Mouse (Mus musculus) NIH3T3 (cell line): ENCODE data around the gene a.
A peak's percentile ranks its signal among the peaks of the same experiment; 100 is the strongest.

Source experiments
- DNase-seq: peaks from one replicate; pipeline ENCODE4 v3.0.0-alpha.2; 2012; ENCODE audit warnings: low read depth

Gene a

DNA sequence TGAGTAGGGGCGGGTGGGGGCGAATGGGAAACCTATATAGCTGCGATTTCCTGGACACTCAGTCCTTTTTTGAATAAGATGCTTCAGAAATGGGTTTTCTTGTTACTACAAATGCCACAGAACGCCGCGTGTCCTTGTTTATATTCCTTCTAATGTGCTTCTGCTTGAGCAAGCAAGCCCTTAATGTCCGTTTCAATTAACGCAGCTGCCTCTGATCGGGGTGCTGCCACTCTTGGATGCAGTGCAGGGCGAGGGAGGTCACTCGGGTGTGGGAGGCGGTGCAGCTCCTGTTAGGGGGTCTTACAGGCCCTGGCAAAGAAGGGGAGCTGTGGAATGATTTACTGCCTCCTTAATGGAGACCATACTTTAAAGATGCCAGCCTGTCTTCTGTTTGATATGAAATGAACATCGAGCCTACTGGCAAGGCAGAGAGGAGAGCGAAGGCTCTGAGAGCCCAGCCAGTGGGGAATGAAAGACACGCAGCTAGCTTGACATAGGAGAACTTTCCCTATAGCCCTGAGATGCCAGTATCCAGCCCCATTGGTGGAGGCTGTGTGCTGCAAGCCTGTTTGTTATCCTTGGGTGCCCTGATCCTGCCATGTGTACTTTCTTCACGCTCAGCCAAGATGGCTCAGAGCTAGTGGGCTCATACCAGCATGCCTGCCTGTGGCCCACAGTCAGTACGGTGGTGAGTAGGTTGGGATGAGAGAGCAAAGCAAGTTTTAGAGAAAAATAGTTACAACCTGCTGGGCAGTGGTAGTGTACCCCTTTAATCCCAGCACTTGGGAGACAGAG is 8.1 kb upstream of the a start:
- DNase-seq: no peak

DNA sequence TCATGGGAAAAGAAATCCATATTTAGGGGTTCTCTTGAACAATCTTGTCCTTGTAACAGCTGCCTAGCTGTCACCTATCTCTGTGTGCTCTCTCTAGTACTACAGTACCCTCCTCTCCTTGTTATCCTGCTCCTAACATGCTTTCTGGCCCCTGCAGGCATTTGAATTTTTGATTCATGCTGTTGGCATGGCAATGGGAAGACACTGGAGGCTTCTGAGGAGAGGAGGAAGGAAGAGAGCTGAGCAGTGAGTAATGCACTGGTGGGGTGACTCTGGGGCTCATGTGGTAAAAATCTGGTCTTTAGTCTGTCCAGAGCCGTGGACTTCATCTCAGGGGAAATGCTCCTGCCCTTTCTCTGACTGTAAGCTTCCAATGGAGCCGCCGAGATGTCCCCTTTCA is 5.9 kb upstream of the a start:
- peak; percentile 80 for DNase-seq

DNA sequence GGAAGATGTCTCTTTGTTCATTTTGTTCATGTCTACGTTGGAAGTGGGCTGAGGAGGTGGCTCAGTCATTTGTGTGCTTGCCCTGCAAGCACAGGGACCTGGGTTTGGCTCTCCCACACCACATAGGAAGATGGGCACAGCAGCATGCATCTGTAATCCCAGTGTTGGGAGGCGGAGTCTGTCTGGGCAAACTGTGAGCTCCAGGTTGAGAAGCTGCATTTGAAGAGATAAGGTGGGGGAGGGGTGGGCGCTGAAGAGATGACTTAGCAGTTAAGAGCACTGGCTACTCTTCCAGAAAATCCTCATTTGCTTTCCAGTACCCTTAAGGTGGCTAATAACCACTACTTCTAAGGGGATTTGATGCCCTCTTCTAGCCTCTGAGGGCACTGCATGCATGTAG is 5.0 kb upstream of the a start:
- DNase-seq: no peak

DNA sequence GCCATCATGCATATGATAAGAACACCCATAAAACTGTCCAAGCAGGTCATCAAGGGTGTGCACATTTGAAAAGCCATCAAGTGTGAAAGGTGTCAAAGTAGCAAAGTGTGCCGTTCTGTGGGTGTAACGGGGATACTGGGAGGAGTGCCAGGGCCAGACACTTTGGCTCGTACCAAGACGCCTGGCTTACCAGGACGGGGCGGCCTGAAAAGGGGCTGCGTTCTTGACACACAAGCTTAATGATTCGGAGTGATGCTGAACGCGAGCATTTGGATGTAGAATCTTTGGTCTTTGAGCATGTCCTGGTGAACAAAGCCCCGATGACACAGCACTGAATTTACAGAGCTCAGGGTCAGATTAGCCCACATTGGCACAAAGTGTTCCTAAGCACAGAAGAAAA is 4.4 kb upstream of the a start:
- no peak for DNase-seq

DNA sequence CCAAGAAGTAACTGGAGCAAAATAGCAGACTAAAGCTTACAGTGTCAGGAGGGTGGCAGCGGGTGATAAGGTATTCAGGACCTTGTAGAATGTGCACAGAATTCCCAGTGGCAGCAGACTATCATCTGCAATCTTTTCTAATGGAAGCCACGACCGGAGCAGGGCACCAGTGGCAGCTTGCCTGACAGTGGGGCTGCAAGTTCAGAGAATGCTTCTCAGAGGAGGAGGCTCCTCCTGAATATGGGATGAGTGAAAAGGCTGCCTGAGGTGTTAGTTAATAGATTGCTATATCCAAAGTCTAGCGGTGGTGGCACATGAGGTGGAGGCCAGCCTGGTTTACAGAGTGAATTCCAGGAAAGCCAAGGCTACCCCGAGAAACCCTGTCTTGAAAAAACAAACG is 1.8 kb upstream of the a start:
- no peak for DNase-seq

DNA sequence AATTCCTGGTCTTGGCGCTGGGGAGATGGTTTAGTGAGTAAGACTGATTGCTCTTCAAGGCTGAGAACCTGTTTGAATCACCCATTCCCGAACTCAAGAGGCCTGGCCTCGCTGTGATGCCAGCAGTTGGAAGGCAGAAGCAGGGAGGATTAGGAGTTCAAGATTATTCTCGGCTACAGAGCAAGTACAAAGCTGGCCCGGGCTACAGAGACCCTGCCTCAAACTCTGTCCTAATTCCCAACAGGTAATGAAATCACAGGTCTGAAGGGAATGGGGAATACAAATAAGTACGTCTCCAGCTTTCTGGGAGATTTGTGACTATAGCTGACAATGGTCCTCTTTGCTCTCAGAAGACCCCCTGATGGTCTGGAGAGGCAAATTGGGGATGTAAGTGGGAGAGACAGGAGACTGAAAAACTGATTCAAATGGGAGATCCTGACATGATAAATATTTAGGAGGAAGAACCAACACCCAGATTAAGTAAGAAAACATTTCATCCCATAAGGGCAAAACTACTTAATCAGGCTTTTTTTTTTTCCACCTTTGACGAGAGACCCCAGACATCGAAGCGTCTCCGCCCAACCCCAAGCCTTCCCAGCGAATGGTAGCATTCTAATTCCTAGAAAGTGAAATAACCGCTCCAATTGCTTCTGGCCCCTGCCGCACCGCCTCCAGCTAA is 1.1 kb upstream of the a start:
- peak; percentile 27 for DNase-seq

DNA sequence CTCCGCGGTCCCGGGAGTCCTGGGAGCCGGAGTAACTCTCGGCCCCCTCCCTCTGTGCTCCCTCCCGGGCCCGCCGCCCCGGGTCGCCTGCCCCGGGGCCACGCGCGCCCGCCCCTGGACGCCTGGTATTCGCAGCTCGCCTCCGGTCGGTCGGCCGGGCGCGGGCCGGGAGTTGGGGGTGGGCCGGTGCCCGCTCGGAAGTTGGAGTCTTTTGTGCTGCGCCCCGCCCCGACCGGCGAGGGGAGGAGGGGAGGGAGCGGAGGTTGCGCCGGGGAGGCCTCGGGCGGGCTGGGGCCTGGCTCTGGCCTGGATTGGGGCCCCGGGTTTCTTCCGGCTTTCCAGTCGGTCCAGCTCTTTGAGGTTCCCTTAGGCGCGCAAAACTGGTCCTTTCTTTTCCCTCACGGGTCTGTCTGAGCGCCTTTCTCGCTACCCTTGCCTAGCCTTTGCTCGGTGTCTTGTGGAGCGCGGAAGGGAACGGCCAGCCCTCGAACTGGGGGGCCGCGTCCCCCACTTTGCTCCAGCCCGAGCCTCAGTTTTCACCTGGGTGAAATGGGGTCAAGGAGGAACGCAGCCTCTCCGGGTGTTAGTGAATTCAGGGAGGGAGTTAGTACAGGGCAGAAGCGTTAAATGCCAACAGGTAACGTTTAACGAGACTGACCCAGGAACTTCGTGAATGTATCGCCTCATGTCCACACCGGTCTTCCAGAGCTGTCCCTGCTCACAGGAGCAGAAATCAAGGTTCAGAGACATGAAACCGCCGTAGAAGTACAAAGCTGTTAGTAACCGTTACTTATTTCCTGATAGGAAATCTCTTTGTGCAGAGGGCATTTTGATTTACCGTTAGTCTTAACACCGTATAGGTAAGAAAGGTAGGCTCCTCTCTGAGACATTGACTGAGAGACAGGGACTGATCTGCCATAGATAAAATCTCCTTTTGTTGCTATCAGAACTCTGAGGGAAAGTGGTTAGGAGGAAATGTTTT is 750 bp downstream of the a start:
- DNase-seq: peak; percentile 83

DNA sequence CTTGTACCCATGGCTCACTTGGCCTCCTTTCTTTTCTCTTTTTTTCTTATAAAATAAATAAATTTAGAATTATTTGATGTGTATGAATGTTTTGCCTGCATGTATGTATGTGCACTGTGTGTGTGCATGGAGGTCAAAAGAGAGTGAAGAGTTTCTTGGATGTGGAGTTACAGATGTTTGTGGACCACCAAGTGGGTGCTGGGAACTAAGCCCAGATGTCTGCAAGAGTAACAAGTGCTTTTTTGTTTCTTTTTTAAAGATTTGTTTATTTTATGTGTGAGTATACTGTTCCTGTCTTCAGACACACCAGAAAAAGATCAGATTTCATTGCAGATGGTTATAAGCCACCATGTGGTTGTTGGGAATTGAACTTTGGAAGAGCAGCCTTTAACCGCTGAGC is 12.2 kb downstream of the a start:
- DNase-seq: peak; percentile 54

DNA sequence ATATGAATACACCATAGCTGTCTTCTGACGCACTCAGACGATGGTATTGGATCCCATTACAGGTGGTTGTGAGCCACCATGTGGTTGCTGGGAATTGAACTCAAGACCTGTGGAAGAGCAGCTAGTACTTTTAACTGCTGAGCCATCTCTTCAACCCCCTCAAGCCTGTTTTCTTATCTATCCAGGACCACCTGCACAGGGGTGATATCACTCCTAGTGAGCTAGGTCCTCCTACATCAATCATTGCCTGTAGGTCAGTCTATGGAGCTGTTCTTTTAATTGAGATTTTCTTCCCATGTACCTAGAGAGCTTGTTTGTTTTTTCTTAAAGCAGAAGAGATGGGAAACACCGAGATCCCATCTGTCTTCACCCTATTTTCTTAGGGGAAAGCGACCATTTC is 12.6 kb downstream of the a start:
- DNase-seq: no peak

DNA sequence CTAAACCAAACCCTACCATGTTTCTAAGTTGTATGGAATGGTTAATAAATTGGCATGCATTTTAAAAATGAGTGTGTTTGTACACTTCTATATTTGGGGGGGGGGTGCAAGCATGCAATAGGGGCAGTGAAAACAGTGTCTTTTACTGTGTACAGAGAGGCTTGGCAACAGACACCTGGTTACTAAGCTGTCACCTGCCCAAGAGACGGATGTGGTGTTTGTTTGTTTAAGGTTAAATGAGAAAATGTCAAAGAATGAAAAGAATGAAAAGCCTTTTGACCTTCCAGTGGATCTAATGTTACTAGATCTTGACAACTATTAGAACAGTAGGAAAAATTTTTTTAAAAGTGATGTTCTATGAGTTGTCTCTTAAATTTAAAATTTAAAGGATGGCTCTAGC is 16.5 kb downstream of the a start:
- no peak for DNase-seq

DNA sequence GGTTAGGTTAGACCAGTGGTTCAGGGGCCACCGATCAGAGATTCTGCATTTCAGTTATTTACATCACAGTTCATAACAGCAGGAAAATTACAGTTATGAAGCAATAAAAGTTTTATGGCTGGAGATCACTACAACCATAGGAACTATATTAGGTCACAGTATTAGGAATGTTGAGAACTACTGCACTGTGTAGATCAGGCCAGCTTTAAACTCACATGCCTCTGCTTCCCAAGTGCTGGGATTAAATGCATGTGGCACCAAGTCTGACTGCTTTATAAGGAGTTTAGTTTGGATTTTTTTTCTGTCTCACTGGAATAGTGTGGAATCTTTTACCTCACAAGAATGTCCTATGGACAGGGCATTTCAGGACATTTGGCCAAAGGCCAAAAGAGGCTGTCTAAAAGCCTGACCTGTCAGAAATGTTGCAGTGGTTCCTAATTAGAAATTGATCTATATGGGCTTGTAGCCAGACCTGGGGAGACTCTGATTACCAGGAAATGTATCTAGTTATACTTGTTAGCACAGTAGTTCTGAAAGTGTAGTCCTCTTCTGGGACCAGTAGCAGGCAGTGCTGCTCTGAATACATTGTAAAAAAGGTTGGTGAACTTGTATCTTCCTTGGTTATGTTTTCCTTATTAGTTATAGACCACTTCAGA is 18.0 kb downstream of the a start:
- peak; percentile 65 for DNase-seq

DNA sequence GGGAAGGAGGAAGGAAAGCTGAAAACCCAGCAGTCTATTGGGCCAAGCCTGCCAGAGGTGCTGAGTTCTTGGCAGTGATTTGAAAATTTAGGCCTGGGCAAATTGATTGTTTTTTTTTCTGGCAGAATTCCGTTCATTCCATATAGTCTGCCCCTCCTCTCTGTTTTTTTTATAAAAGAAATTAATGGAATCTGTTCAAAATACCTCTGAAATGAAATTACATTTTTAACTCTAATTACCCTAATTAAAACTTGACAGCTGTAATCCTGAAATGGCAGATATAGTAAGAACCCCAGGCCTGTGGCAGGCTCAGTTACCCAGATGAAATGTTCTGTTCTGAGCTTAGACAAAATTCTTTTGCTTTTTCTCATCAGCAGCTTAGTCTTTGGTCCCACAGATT is 19.6 kb downstream of the a start:
- peak; percentile 40 for DNase-seq

DNA sequence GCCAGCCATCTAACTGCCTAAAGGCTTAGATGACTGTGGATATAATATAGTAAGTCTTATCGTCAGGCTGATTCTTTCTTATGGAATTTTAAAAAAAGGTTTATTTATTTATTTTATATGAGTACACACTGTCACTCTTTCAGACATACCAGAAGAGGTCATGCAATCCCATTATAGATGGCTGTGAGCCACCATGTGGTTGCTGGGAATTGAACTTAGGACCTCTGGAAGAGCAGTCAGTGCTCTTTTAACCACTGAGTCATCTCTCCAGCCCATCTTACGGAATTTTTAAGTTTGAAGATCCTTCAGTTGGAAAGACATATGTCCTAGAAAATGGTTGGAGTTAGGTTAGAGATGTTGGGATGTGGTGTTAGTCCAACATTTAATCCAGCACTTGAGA is 22.2 kb downstream of the a start:
- DNase-seq: peak; percentile 54

DNA sequence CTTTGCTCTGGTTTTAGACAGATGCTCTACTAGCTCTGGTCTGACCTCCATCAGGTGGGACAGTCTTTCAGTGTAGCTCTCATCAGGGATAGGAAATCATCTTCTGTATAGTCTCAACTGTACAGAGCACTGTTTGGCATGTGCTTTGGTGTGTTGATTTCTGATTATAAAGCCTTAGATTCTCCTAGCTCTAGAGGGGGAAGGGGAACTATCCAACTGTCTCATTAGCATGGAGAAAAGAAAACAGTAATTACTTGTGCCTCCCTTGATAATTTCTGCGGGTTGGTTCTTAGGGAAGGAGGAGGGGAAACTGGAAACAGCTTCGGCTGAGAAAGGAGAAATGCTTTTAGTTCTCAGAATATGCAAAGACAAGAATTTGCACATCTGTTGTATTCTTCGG is 25.9 kb downstream of the a start:
- no peak for DNase-seq

DNA sequence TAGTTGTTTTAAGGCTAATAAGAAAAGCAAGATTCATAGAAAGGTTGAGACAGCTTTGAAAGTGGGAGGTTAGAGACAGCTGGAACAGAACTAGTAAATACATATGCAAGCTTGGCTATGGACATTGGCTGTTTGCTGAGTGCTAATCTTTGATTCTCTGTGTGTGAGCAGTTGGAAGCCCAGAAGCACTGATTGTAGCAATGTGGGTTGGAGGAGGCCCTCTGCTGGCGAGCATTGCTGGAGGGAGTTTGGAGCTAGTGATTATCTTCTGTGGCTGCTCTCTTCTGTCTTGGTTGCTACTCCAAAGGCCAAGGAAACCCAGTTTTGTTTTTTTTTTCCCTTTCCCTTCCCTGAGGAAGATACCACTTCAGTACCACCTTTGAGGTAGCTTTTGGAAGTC is 26.6 kb downstream of the a start:
- DNase-seq: peak; percentile 54

DNA sequence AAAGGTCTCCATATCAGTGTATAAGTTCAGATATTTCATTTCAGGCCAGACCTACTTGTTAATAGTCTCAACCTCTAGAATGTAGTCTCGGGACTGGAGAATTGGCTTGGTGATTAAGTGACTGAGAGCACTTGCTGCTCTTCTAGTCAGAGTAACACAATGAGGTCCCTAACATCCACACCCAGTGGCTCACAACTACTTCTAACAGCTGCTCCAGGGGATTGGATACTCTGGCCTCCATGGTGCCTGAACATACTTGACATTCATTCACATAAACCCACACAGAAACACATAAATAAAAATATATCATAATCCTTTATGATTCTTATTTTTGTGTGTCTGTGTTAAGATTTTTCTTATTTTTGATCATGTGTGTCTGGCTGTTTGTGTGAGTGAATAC is 27.4 kb downstream of the a start:
- DNase-seq: peak; percentile 16

DNA sequence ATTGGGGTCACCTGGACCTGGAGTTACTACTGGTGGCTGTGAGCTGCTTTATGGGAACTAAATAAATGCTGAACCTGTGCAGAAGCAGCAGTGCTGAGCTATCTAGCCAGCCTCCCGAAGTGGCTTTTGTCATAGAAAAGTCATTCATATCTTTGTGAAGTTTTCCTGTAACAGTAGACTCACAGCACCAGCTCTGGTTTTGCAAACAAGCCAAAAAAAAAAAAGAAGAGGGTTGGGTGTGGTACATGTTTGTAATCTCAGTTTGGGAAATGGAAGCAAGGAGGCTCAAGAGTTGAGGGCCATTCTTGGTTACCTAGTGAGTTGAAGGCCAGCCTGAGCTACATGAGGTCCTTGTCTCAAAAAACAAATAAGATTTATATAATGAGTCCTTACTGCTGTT is 29.1 kb downstream of the a start:
- no peak for DNase-seq

DNA sequence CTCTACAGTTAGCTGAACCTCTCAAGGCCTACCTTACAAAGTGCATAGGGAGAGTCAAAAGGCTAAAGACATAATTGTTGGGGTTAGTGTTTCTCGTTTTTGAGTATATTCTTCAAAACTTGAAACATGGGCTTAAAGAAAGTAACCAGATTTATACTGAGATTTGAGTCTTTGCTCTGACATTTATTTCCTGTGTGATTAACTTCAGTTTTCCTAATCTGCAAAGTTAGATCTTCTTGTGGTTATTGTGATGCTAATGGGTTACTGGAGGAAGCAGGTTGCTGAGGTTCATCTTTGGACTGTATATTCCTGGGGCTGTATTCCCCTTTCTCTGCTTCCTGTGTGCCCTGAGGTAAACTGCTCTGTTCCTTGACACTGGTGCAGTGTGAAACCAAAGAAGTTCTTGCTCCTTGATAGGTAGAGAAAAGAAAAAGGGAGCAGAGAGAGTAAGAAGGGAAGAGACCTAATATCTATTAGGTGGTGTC is 34.9 kb downstream of the a start:
- DNase-seq: no peak

DNA sequence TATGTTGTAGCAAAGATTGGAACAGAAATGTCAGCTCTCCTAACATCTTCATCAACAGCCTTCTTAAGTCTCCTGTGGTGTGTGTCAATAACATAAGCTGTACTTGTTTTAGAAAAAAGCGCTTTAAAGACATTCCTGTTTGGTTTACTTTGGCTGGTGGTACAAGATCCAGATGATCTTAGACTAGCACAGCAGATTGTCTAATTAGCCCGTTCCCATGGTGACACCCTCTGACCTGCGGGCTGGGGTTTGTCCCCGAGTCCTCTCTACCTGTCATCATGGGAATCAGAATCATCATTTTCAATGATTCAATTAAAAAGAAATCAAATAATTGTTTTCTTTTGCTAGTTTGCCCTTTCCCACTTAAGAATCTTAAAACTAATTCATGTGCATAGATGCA is 36.3 kb downstream of the a start:
- DNase-seq: no peak

DNA sequence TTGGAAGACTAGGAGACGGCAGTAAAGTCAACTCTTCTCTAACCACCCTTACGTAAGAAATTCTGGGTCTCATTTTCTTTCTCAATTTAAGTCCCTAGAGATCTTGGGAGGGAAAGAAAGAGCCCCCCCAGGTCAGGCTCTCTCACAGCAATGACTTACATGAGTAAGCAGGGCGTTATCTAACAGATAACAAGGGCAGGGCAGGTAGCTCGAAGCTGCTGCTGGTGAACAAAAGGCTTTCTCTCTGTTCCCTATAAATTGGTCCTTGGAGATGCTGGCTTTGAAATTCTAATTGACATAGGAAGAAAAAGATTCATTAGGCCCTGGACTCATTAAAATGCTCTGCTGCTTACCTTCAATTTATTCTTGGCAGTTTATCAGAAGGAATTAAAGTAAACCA is 41.3 kb downstream of the a start:
- no peak for DNase-seq

DNA sequence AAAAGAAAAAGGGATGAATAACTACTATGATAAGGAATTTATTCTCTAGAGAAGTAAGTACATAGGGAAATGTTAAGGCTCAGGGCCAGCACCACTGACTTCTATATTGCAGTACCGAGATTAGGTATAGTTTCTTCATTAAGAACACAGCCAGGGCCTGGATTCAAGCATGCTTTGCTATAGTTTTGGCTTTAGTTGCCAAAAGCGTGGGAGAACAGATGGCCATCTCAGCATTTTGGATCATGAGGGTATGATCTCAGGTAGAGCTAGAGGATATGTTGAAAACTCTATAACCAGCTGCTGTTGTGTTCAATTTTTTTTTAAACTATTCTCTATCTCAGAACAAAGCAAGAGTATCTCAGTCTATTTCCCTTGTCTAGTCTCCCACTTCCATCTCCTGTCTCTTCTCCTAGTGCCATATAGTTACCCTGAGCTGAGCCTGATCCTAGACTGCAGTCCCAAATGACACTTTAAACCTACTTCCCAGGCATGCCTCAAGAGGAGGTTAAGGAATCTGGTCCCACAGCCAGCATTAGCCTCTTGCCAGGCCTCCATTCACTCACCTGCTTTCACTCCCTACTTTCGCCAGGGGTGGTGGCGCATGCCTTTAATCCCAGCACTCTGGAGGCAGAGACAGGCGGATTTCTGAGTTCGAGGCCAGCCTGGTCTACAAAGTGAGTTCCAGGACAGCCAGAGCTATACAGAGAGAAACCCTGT is 43.1 kb downstream of the a start:
- no peak for DNase-seq
